9 mouse cellular contexts compared by ENCODE assay signal in the genomic region with DNA sequence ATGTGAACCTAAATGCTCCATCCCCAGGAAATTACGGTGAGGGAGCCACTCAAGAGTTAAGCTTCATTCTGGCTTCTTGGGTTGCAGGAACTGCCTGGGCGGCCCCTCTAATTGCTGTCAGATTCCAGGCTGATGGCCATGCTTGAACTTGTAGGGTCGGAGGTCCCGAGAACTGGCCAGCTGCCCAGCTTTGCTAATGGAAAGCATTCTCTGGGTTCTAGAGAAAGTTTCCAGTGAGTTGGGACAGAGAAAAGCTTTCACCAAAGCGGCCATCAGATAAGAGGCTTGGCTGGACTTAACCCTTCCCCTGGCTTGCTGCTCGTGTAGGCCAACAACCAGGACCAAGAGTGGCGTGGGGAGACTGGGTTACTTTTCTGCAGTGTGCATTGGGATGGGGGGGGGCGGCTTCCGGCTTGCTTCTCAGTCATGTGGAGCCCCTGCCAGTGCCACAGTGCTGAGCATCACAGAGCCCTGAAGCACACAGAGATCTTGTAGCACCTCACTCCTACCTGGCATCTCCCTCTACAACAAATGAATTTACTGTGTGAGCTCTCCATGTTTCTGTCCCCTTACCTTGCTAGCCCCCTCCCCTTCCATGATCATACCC. TPM values are rescaled to one million over a fixed set of nuclear protein-coding genes. Genes with fewer than 3 reads are reported as not detected.
DNase-seq lines count a peak whose midpoint lies in the region; ATAC-seq lines count a peak whose summit lies in the region.
"Had no signal": no experiment of that assay in that cellular context is flagged by ENCODE, and none has a peak within 500 bp of the region (broad histone marks: within the 10 kb centered on the region; RNA-seq: fewer than 3 reads in every experiment).

No protein-coding gene starts in this region.

- H3K27ac ChIP-seq in forebrain, embryonic 16.5 days (ENCODE audit: low read length) = no peak overlapping the region
- H3K27ac ChIP-seq in forebrain, embryonic 13.5 days = no peak overlapping the region
- peak overlapping the region; percentile 60 for H3K27ac ChIP-seq in heart, embryonic 12.5 days (ENCODE audit: poor library complexity, severe bottlenecking)
- peak overlapping the region; percentile 94 for H3K27ac ChIP-seq in kidney, embryonic 15.5 days

- no peak overlapping the region for H3K4me2 ChIP-seq in forebrain, embryonic 16.5 days (ENCODE audit: low read length)
- no peak overlapping the region for H3K4me2 ChIP-seq in forebrain, embryonic 13.5 days
- H3K4me2 ChIP-seq in heart, embryonic 12.5 days = peak overlapping the region; percentile 5; the same call in 1 of the 2 replicates
- peak overlapping the region; percentile 25 for H3K4me2 ChIP-seq in kidney, embryonic 15.5 days

- no peaks in the 10 kb centered on the region for H3K27me3 ChIP-seq in forebrain, embryonic 16.5 days (replicated peaks; ENCODE audit: control insufficient read depth, insufficient read depth, low read length)
- no peaks in the 10 kb centered on the region for H3K27me3 ChIP-seq in forebrain, embryonic 13.5 days
- peaks cover 1% of the 10 kb centered on the region for H3K27me3 ChIP-seq in heart, embryonic 12.5 days (replicated peaks)
- no peaks in the 10 kb centered on the region for H3K27me3 ChIP-seq in kidney, embryonic 15.5 days

- no peaks in the 10 kb centered on the region for H3K9me3 ChIP-seq in forebrain, embryonic 16.5 days (ENCODE audit: control insufficient read depth, low read length)
- no peaks in the 10 kb centered on the region for H3K9me3 ChIP-seq in forebrain, embryonic 13.5 days (replicated peaks)
- H3K9me3 ChIP-seq in heart, embryonic 12.5 days (replicated peaks) = no peaks in the 10 kb centered on the region
- no peaks in the 10 kb centered on the region for H3K9me3 ChIP-seq in kidney, embryonic 15.5 days (replicated peaks)

- H3K9ac ChIP-seq in forebrain, embryonic 16.5 days (replicated peaks; ENCODE audit: low read depth, low read length) = no peak overlapping the region
- no peak overlapping the region for H3K9ac ChIP-seq in forebrain, embryonic 13.5 days
- no peak overlapping the region for H3K9ac ChIP-seq in heart, embryonic 12.5 days
- H3K9ac ChIP-seq in kidney, embryonic 15.5 days = no peak overlapping the region

- peak; percentile 38; the same call in 1 of the 2 replicates for ATAC-seq in forebrain, embryonic 16.5 days
- ATAC-seq in forebrain, embryonic 13.5 days = no peak
- peak; percentile 56 for ATAC-seq in heart, embryonic 12.5 days (ENCODE audit: insufficient number of reproducible peaks, low FRiP score)
- ATAC-seq in kidney, embryonic 15.5 days (replicated peaks; ENCODE audit: low FRiP score) = peak; percentile 71
- no peak for ATAC-seq in inflammation-experienced regulatory T-cells, adult 6 months

- peak; percentile 96 for DNase-seq in NIH3T3 (ENCODE audit: low read depth)
- peak; percentile 51 for DNase-seq in lung, postnatal 25 days (ENCODE audit: low spot score)
- DNase-seq in cerebellum, postnatal 36 days = no peak

- WGBS in forebrain, embryonic 16.5 days = 47% methylated on average over 9 of the region's 9 CpGs
- 64% methylated on average over 9 of the region's 9 CpGs for WGBS in forebrain, embryonic 13.5 days
- WGBS in heart, embryonic 12.5 days = 27% methylated on average over 9 of the region's 9 CpGs
- 16% methylated on average over 9 of the region's 9 CpGs for WGBS in kidney, embryonic 15.5 days

- no peaks in the 10 kb centered on the region for H3K36me3 ChIP-seq in forebrain, embryonic 16.5 days (ENCODE audit: control insufficient read depth, insufficient read depth)
- H3K36me3 ChIP-seq in forebrain, embryonic 13.5 days (ENCODE audit: poor library complexity, severe bottlenecking) = peaks cover 12% of the 10 kb centered on the region; the same call in 1 of the 2 replicates
- no peaks in the 10 kb centered on the region for H3K36me3 ChIP-seq in heart, embryonic 12.5 days
- H3K36me3 ChIP-seq in kidney, embryonic 15.5 days = no peaks in the 10 kb centered on the region

- peaks cover 4% of the 10 kb centered on the region; the same call in 1 of the 2 replicates for H3K4me1 ChIP-seq in forebrain, embryonic 16.5 days (replicated peaks; ENCODE audit: control insufficient read depth, insufficient read depth, low read length)
- H3K4me1 ChIP-seq in forebrain, embryonic 13.5 days = peaks cover 12% of the 10 kb centered on the region; the same call in 1 of the 2 replicates
- H3K4me1 ChIP-seq in heart, embryonic 12.5 days (replicated peaks) = peaks cover 26% of the 10 kb centered on the region
- H3K4me1 ChIP-seq in kidney, embryonic 15.5 days = peaks cover 84% of the 10 kb centered on the region

- no peak overlapping the region for H3K4me3 ChIP-seq in forebrain, embryonic 16.5 days (replicated peaks; ENCODE audit: low read length)
- no peak overlapping the region for H3K4me3 ChIP-seq in forebrain, embryonic 13.5 days
- H3K4me3 ChIP-seq in heart, embryonic 12.5 days = no peak overlapping the region
- no peak overlapping the region for H3K4me3 ChIP-seq in kidney, embryonic 15.5 days (replicated peaks)

RNA-seq across cellular contexts. Expression of a gene that starts 15.8 kb away (rescaled TPM):
- polyA plus RNA-seq in forebrain, embryonic 16.5 days (2015; fragmentation: Nextera tagmentation; extraction: Ambion mirVana) = 31.8 and 33.4 TPM in 2 replicates
- polyA plus RNA-seq in forebrain, embryonic 13.5 days (2015; fragmentation: Nextera tagmentation; extraction: Ambion mirVana) = 20.6 and 21.3 TPM in 2 replicates
- polyA plus RNA-seq in heart, embryonic 12.5 days (2016; fragmentation: Nextera tagmentation; extraction: Ambion mirVana) = 2.8 and 3.4 TPM in 2 replicates
- 4.7 and 5.0 TPM in 2 replicates for polyA plus RNA-seq in kidney, embryonic 15.5 days (2015; fragmentation: Nextera tagmentation; extraction: Ambion mirVana)
- not detected for polyA plus RNA-seq in inflammation-experienced regulatory T-cells, adult 6 months (2017; shearing (Covaris generic))

RNA-seq across cellular contexts. Expression of a gene that starts 25.2 kb away (rescaled TPM):
- 283 and 303 TPM in 2 replicates for polyA plus RNA-seq in forebrain, embryonic 16.5 days (2015; fragmentation: Nextera tagmentation; extraction: Ambion mirVana)
- 190 and 207 TPM in 2 replicates for polyA plus RNA-seq in forebrain, embryonic 13.5 days (2015; fragmentation: Nextera tagmentation; extraction: Ambion mirVana)
- polyA plus RNA-seq in heart, embryonic 12.5 days (2016; fragmentation: Nextera tagmentation; extraction: Ambion mirVana) = 172 TPM in 2 replicates
- 157 and 175 TPM in 2 replicates for polyA plus RNA-seq in kidney, embryonic 15.5 days (2015; fragmentation: Nextera tagmentation; extraction: Ambion mirVana)
- 100 to 1,000 TPM in 1 of 3 experiments, 10 to 100 TPM in 2; 74.2 to 106 (median 94.3) TPM for polyA plus RNA-seq in inflammation-experienced regulatory T-cells, adult 6 months (2017; shearing (Covaris generic))

RNA-seq across cellular contexts. Expression of a gene that starts 30.0 kb away (rescaled TPM):
- 12.8 and 14.8 TPM in 2 replicates for polyA plus RNA-seq in forebrain, embryonic 16.5 days (2015; fragmentation: Nextera tagmentation; extraction: Ambion mirVana)
- 23.0 and 24.0 TPM in 2 replicates for polyA plus RNA-seq in forebrain, embryonic 13.5 days (2015; fragmentation: Nextera tagmentation; extraction: Ambion mirVana)
- polyA plus RNA-seq in heart, embryonic 12.5 days (2016; fragmentation: Nextera tagmentation; extraction: Ambion mirVana) = 23.0 and 23.6 TPM in 2 replicates
- polyA plus RNA-seq in kidney, embryonic 15.5 days (2015; fragmentation: Nextera tagmentation; extraction: Ambion mirVana) = 38.2 and 45.2 TPM in 2 replicates
- polyA plus RNA-seq in inflammation-experienced regulatory T-cells, adult 6 months (2017; shearing (Covaris generic)) = 1 to 10 TPM; 5.1 to 9.2 (median 5.2) TPM

RNA-seq across cellular contexts. Expression of a gene that starts 58.6 kb away (rescaled TPM):
- polyA plus RNA-seq in forebrain, embryonic 16.5 days (2015; fragmentation: Nextera tagmentation; extraction: Ambion mirVana) = 0.09 and 0.12 TPM in 2 replicates
- 0.15 and 0.27 TPM in 2 replicates for polyA plus RNA-seq in forebrain, embryonic 13.5 days (2015; fragmentation: Nextera tagmentation; extraction: Ambion mirVana)
- not detected in 2 replicates for polyA plus RNA-seq in heart, embryonic 12.5 days (2016; fragmentation: Nextera tagmentation; extraction: Ambion mirVana)
- not detected in 2 replicates for polyA plus RNA-seq in kidney, embryonic 15.5 days (2015; fragmentation: Nextera tagmentation; extraction: Ambion mirVana)
- polyA plus RNA-seq in inflammation-experienced regulatory T-cells, adult 6 months (2017; shearing (Covaris generic)) = not detected
- polyA plus RNA-seq: liver, adult 2 months had no signal

Comparison
In these comparisons a context has a peak if more than half of its experiments do, and no peak if none do; other contexts are left out.
1. ATAC-seq: peak in forebrain, embryonic 16.5 days (single experiment), heart, embryonic 12.5 days (single experiment) and kidney, embryonic 15.5 days (single experiment); none in forebrain, embryonic 13.5 days (single experiment) and inflammation-experienced regulatory T-cells, adult 6 months (single experiment).
2. H3K27ac ChIP-seq: peak in heart, embryonic 12.5 days (single experiment) and kidney, embryonic 15.5 days (single experiment); none in forebrain, embryonic 16.5 days (single experiment) and forebrain, embryonic 13.5 days (single experiment).
3. H3K4me2 ChIP-seq: peak in heart, embryonic 12.5 days (single experiment) and kidney, embryonic 15.5 days (single experiment); none in forebrain, embryonic 16.5 days (single experiment) and forebrain, embryonic 13.5 days (single experiment).
4. DNase-seq: peak in NIH3T3 (single experiment) and lung, postnatal 25 days (single experiment); none in cerebellum, postnatal 36 days (0 of 2).